Mouse (Mus musculus): Measurements from ENCODE around the gene Pate4. TPM values are rescaled to one million over a fixed set of nuclear protein-coding genes. Genes with fewer than 3 reads are reported as not detected.
A peak's percentile ranks its signal among the peaks of the same experiment; 100 is the strongest.

Gene Pate4
- polyA plus RNA-seq, 1 experiment from 2014 or later = not detected

GRCm38 (mm10) chr9:35567995-35568394 lies 43.7 kb downstream of the Pate4 start:
- Histone ChIP-seq H3K4me3 (no peak overlapping the region), H3K9me3 (no peaks in the 10 kb centered on the region), H3K36me3 (peaks cover 43% of the 10 kb centered on the region), H3K9ac (peak overlapping the region; percentile 33; the same call in 1 of the 2 replicates), H3K27ac (replicated peaks) (no peak overlapping the region), H3K4me1 (peaks cover 40% of the 10 kb centered on the region), H3K4me2 (peak overlapping the region; percentile 81), H3K27me3 (replicated peaks) (peaks cover 4% of the 10 kb centered on the region; the same call in 1 of the 2 replicates)
- ATAC-seq (ENCODE audit: extremely low read depth, insufficient number of reproducible peaks, low FRiP score, low TSS enrichment) = no peak
- WGBS = 84% methylated on average over 3 of the region's 3 CpGs

GRCm38 (mm10) chr9:35564536-35565240 lies 47.1 kb downstream of the Pate4 start:
- H3K36me3 ChIP-seq = peaks cover 59% of the 10 kb centered on the region
- H3K4me3 ChIP-seq = peak overlapping the region; percentile 6; the same call in 1 of the 2 replicates
- WGBS = 44% methylated on average over 5 of the region's 5 CpGs

GRCm38 (mm10) chr9:35561583-35561982 lies 50.2 kb downstream of the Pate4 start:
- WGBS = 84% methylated on average over 6 of the region's 6 CpGs
- Histone ChIP-seq H3K4me2 (no peak overlapping the region), H3K9me3 (no peaks in the 10 kb centered on the region), H3K27ac (replicated peaks) (no peak overlapping the region), H3K36me3 (peaks cover 43% of the 10 kb centered on the region), H3K27me3 (replicated peaks) (peaks cover 18% of the 10 kb centered on the region), H3K4me1 (peaks cover 41% of the 10 kb centered on the region), H3K9ac (no peak overlapping the region), H3K4me3 (no peak overlapping the region)
- ATAC-seq (ENCODE audit: extremely low read depth, insufficient number of reproducible peaks, low FRiP score, low TSS enrichment) = no peak

More at GRCm38 (mm10) chr9:35564536-35565240, 47.1 kb downstream of the Pate4 start:
- peaks cover 43% of the 10 kb centered on the region for H3K4me1 ChIP-seq
- no peak for ATAC-seq (ENCODE audit: extremely low read depth, insufficient number of reproducible peaks, low FRiP score, low TSS enrichment)
- H3K27ac ChIP-seq (replicated peaks) = peak overlapping the region; percentile 90
- H3K4me2 ChIP-seq = peak overlapping the region; percentile 55
- peak overlapping the region; percentile 34 for H3K9ac ChIP-seq
- H3K27me3 ChIP-seq (replicated peaks) = no peaks in the 10 kb centered on the region
- H3K9me3 ChIP-seq = no peaks in the 10 kb centered on the region

GRCm38 (mm10) chr9:35561076-35561475 lies 50.7 kb downstream of the Pate4 start:
- WGBS = 94% methylated on average over 11 of the region's 11 CpGs
- Histone ChIP-seq H3K9ac (no peak overlapping the region), H3K36me3 (peaks cover 38% of the 10 kb centered on the region), H3K4me1 (peaks cover 41% of the 10 kb centered on the region), H3K4me3 (no peak overlapping the region), H3K27ac (replicated peaks) (no peak overlapping the region), H3K4me2 (no peak overlapping the region), H3K27me3 (replicated peaks) (peaks cover 21% of the 10 kb centered on the region), H3K9me3 (no peaks in the 10 kb centered on the region)
- no peak for ATAC-seq (ENCODE audit: extremely low read depth, insufficient number of reproducible peaks, low FRiP score, low TSS enrichment)

GRCm38 (mm10) chr9:35559009-35559890 lies 52.5 kb downstream of the Pate4 start:
- peak; percentile 41; the same call in 1 of the 2 replicates for ATAC-seq (ENCODE audit: extremely low read depth, insufficient number of reproducible peaks, low FRiP score, low TSS enrichment)
- 2% methylated on average over 31 of the region's 31 CpGs for WGBS
- peak overlapping the region; percentile 73 for H3K4me3 ChIP-seq

GRCm38 (mm10) chr9:35558257-35559008 lies 53.3 kb downstream of the Pate4 start, which contains the start of the genes Ddx25 and Pus3:
TSS of gene Ddx25 (minus strand) at chr9:35558528.
TSS of gene Pus3 (plus strand) at chr9:35558595.
- Histone ChIP-seq H3K27me3 (replicated peaks) (peaks cover 29% of the 10 kb centered on the region), H3K4me1 (peaks cover 29% of the 10 kb centered on the region), H3K9ac (peak within 1 kb of the TSS; percentile 83), H3K4me2 (peak within 1 kb of the TSS; percentile 99), H3K27ac (replicated peaks) (peak within 1 kb of the TSS; percentile 63), H3K36me3 (peaks cover 18% of the 10 kb centered on the region), H3K4me3 (peak within 1 kb of the TSS; percentile 73), H3K9me3 (no peaks in the 10 kb centered on the region)
- 1% methylated on average over 57 of the region's 59 CpGs for WGBS
- ATAC-seq (ENCODE audit: extremely low read depth, insufficient number of reproducible peaks, low FRiP score, low TSS enrichment) = peak; percentile 67; the same call in 1 of the 2 replicates

More at GRCm38 (mm10) chr9:35559009-35559890, 52.5 kb downstream of the Pate4 start:
- Histone ChIP-seq H3K27me3 (replicated peaks) (peaks cover 29% of the 10 kb centered on the region), H3K36me3 (peaks cover 22% of the 10 kb centered on the region), H3K9ac (peak overlapping the region; percentile 83), H3K27ac (replicated peaks) (peak overlapping the region; percentile 63), H3K4me2 (peak overlapping the region; percentile 99), H3K4me1 (peaks cover 26% of the 10 kb centered on the region), H3K9me3 (no peaks in the 10 kb centered on the region)

Other genes starting within 250 kb of the Pate4 start
- gene Cdon, start 190.8 kb downstream of the Pate4 start, polyA plus RNA-seq (2015; fragmentation: Nextera tagmentation; extraction: Ambion mirVana) = 5.0 and 5.4 TPM in 2 replicates
- not detected in 2 replicates for gene Gm1113, start 93.7 kb downstream of the Pate4 start, polyA plus RNA-seq (2015; fragmentation: Nextera tagmentation; extraction: Ambion mirVana)
- gene Ddx25, start 53.4 kb downstream of the Pate4 start, polyA plus RNA-seq (2015; fragmentation: Nextera tagmentation; extraction: Ambion mirVana) = 1.4 and 1.5 TPM in 2 replicates
- gene Pus3, start 53.3 kb downstream of the Pate4 start, polyA plus RNA-seq (2015; fragmentation: Nextera tagmentation; extraction: Ambion mirVana) = 12.0 and 13.6 TPM in 2 replicates
- gene Pate2, start 41.7 kb downstream of the Pate4 start, polyA plus RNA-seq (2015; fragmentation: Nextera tagmentation; extraction: Ambion mirVana) = 0.20 and 0.39 TPM in 2 replicates
- gene Hyls1, start 41.5 kb downstream of the Pate4 start, polyA plus RNA-seq (2015; fragmentation: Nextera tagmentation; extraction: Ambion mirVana) = 11.5 and 13.2 TPM in 2 replicates
- gene Pate3, start 36.3 kb upstream of the Pate4 start, polyA plus RNA-seq (2015; fragmentation: Nextera tagmentation; extraction: Ambion mirVana) = not detected in 2 replicates
- not detected in 2 replicates for gene Pate1, start 75.4 kb upstream of the Pate4 start, polyA plus RNA-seq (2015; fragmentation: Nextera tagmentation; extraction: Ambion mirVana)
- not detected in 2 replicates for gene Gm17677, start 129.1 kb upstream of the Pate4 start, polyA plus RNA-seq (2015; fragmentation: Nextera tagmentation; extraction: Ambion mirVana)
- gene Gm17727, start 166.2 kb upstream of the Pate4 start, polyA plus RNA-seq (2015; fragmentation: Nextera tagmentation; extraction: Ambion mirVana) = not detected in 2 replicates
- gene Gm27235, start 178.2 kb upstream of the Pate4 start, polyA plus RNA-seq (2015; fragmentation: Nextera tagmentation; extraction: Ambion mirVana) = not detected in 2 replicates
- not detected in 2 replicates for gene D730048I06Rik, start 178.2 kb upstream of the Pate4 start, polyA plus RNA-seq (2015; fragmentation: Nextera tagmentation; extraction: Ambion mirVana)
- not detected in 2 replicates for gene 9230110F15Rik, start 232.2 kb upstream of the Pate4 start, polyA plus RNA-seq (2015; fragmentation: Nextera tagmentation; extraction: Ambion mirVana)